Mouse (Mus musculus): ENCODE data around the gene Oxa1l.

Oxa1l gene

GRCm38 (mm10) chr14:54409980-54410810 is 49.6 kb downstream of the Oxa1l start:
- no peak for DNase-seq (ENCODE audit: low spot score)

- DNase-seq (ENCODE audit: low spot score), result no peak
Observed at GRCm38 (mm10) chr14:54412000-54412576, 51.5 kb downstream of the Oxa1l start.

- peak; percentile 57 for DNase-seq (ENCODE audit: low spot score)
Observed at GRCm38 (mm10) chr14:54412629-54413170, 52.1 kb downstream of the Oxa1l start.

GRCm38 (mm10) chr14:54413877-54414700 is 53.5 kb downstream of the Oxa1l start:
- peak; percentile 27 for DNase-seq (ENCODE audit: low spot score)

GRCm38 (mm10) chr14:54415241-54416020 is 54.8 kb downstream of the Oxa1l start:
- DNase-seq (ENCODE audit: low spot score), result no peak

- no peak for DNase-seq (ENCODE audit: low spot score)
Observed at GRCm38 (mm10) chr14:54416229-54416775, 55.7 kb downstream of the Oxa1l start.

GRCm38 (mm10) chr14:54416830-54417229 is 56.2 kb downstream of the Oxa1l start:
- no peak for DNase-seq (ENCODE audit: low spot score)

- no peak for DNase-seq (ENCODE audit: low spot score)
Observed at GRCm38 (mm10) chr14:54417623-54418081, 57.0 kb downstream of the Oxa1l start, which contains the start of gene Slc7a7. TSS of gene Slc7a7 (minus strand) at chr14:54417780.

Measured in ovary, postnatal 14 days (tissue).